Mouse (Mus musculus): ENCODE data around the gene Etnppl. TPM values are rescaled to one million over a fixed set of nuclear protein-coding genes. Genes with fewer than 3 reads are reported as not detected.

Gene Etnppl
- total RNA-seq (2015) (not detected in 2 replicates), total RNA-seq (2017) (not detected in 2 replicates)

DNA sequence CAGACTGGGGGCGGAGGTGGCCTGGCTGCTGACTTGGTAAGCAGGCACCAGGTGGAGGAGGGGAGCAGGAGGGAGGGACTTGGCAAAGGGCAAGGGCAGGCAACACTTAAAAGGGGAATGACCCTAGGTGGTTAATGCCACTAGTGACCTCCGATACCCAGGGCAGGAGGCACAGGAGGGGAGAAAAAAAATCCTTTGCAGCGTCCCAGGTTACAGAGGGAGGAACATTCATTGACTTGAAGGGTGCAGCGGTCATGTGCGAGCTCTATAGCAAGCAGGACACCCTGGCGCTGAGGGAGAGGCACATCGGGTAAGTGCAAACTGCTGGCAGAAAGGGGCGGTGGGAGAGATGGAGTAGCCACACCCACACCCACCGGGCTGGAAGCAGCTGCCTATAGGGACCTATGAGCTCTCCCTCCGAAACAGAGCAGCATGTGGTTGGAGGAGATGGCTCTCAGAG is at the start of gene Etnppl:
Gene Etnppl (plus strand): TSS at position 10 of the 460 bp plus-strand sequence.
- no peak for ATAC-seq (ENCODE audit: poor library complexity, severe bottlenecking)

- no peak for ATAC-seq (ENCODE audit: poor library complexity, severe bottlenecking)
Measured at GRCm38 (mm10) chr3:130568331-130569095, 48.7 kb upstream of the Etnppl start.

GRCm38 (mm10) chr3:130573243-130573642 is 44.0 kb upstream of the Etnppl start:
- no peak for ATAC-seq (ENCODE audit: poor library complexity, severe bottlenecking)

DNA sequence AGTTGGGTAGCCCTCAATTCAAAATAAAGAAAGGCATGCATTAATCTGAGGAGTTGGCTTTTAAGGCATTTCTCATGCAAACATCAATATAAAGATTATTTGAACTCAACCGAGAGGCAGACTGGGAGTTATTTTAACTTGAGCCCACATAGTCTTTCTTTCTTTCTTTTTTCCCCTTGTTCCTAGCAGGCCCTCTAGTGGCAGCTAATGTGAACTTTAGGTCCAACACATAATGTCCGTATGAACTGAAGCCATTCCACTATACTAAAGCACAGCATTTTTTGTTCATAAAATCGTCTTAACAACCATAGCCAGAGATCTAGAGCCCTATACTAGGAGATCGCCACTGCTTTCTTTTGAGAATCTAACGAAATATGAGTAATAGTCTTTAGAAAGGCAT is 42.6 kb upstream of the Etnppl start:
- peak; percentile 45; the same call in 1 of the 2 replicates for ATAC-seq (ENCODE audit: poor library complexity, severe bottlenecking)

DNA sequence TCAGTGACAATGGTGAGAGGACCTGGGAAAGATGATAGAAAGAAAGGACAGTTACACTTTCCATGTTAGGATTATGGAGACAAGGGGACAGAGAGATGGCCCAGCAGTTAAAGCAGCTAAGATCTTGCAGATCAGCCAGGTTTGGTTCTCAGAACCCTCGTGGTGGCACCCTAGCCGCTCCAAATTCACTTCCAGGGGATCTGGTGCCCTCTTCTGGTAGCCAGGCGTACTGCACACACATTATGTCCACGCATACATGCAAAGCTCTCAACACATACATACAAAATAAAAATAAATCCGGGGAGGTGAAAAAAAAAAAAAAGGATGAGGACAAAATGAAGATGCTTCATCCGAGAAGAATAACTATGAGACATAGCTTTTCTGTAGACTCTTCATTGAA is 40.6 kb upstream of the Etnppl start:
- ATAC-seq (ENCODE audit: poor library complexity, severe bottlenecking) = peak; percentile 74

DNA sequence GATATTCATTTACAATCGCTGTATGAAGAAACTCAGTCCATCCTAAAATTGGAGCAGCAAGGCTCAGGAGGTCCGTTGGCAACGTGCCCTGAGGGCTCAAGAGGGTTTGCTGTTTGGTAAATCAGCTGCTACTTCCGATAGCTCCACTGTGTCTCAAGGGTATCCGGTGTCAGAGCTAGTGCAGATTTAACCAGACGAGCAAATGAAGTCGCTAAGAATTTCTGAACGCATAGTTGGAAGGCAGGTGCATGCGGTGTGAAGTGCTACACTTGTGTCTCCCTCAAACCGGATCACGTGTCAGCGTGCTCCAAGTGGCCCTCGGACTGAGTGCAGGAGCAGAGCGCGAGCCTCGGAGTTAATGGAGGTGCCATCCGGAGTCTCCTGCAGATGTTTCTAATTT is 37.7 kb upstream of the Etnppl start:
- no peak for ATAC-seq (ENCODE audit: poor library complexity, severe bottlenecking)

DNA sequence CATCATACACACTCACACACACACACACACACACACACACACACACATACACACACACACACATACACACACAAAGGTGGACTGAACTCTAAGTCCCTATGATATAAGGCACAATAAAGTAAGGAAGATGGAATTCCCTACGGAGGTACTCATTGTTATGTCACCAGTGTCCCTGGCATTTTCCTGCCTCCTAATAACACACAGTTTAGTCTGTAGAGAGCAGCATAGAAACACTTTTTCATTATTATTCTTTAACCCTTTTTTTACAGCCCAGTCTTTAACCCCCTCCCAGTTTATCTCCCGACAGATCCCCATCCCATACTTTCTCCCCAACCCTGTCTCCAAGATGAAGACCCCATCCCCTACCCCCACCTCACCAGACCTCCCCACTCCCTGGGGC is 35.7 kb upstream of the Etnppl start:
- ATAC-seq (ENCODE audit: poor library complexity, severe bottlenecking) = no peak

DNA sequence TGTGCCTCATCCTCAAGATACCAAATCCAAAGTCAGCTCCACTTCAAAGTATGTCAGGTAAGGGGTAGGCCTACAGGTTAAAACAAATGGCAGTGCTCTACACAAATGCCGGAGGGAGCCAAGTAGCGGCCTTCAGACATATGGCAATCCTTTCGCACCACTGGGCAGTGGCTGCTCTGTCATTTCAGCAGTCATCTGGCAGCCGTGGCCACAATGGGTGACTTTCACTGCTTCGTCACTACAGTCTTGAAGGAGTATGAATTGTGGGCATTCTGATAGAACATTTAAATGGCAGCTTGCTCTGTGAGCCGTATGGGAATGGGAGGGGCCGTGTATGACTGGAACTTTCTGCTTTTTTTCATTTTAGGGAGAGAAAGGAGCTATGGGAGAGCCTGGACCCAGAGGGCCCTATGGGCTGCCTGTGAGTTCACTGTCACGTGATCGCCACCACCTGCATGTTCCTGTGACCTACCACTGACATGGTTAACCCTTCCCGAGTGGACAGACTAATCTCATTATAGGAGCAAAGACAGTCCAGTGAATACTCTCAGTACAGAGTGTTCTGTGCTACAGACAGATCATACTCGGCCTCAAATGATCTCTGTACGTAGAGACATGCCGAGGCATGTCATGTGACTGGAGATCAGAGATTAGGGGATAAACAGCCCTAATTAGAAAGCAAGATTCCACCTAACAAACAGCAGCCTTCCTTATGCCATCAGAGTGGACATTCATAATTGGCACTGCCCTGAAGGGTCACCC is 34.2 kb upstream of the Etnppl start:
- ATAC-seq (ENCODE audit: poor library complexity, severe bottlenecking) = no peak

DNA sequence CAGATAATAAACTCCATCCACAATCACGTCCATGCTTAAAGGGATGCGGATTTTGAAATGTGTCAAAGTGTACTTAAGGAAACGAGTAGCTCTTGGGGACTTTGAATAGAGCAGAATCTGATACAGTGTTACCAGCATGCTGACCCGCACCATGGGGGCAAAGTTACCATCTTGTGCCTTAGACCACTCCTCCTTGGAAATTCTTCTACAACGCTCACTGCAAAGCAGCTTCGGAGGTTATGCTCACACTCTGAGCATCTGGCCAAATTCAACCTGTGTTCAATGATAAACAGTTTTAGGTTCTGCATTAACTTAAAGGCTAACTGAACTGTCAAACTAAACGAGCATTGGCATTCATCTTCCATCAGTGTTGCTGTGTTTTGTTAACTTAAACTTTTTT is 33.2 kb upstream of the Etnppl start:
- ATAC-seq (ENCODE audit: poor library complexity, severe bottlenecking) = no peak

GRCm38 (mm10) chr3:130595050-130595449 is 22.2 kb upstream of the Etnppl start:
- peak; percentile 58 for ATAC-seq (ENCODE audit: poor library complexity, severe bottlenecking)

DNA sequence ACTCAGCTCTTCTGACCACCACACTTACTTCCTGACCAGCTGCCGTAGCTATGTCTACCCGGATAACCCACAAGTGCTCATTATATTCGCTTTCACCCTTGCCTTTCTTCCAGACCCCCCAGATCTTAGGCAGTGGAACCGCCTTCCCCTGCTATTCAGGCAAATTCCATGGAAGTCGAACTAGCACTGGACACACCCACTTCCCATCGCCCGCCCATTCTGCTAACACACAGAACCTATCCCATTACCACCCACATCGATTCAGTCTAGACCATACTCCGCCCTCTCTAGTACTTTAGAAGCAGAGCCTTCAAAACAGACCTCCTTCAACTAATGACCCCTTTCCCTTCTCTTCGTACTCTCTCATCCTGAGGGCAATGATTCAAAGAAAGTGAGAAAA is 15.8 kb upstream of the Etnppl start:
- ATAC-seq (ENCODE audit: poor library complexity, severe bottlenecking) = no peak

- ATAC-seq (ENCODE audit: poor library complexity, severe bottlenecking) = no peak
Measured at GRCm38 (mm10) chr3:130607924-130608323, 9.3 kb upstream of the Etnppl start.

DNA sequence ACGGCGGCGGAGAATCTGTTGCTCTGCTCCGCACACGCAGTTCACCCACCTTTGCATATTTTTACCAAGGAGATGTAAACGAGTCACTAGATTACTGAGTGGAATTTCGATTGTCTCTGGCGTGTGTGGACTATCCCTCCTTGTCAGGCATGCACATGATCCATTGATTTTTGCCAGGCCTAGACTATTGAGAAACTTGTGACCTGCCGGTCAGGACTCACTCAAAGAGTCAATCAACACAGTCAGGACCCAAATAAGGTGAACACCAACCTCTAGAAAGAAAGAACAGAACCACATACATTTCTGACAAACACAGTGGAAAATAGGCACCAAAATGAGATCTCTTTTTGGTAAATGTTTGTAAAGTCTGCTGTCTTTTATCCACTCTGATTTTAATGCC is 2.8 kb upstream of the Etnppl start:
- no peak for ATAC-seq (ENCODE audit: poor library complexity, severe bottlenecking)

DNA sequence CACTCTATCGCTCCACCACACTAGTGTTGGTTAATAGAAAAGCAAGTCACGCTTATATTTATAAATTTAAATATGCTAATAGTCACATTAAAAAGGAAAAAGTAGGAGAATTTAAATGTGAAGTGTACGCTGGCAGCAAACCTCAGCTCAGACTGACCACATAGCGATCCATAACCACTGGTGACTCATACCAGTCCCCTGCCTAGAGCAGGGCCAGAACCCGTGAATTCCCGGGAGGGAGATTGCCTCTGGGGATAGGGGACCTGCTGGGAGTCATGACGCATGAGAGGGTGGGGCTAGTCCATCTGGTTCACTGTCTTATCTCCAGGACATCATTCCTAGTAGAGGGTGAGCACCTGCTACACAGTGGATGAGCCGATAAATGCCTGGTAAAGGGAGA is 1.6 kb upstream of the Etnppl start:
- no peak for ATAC-seq (ENCODE audit: poor library complexity, severe bottlenecking)

DNA sequence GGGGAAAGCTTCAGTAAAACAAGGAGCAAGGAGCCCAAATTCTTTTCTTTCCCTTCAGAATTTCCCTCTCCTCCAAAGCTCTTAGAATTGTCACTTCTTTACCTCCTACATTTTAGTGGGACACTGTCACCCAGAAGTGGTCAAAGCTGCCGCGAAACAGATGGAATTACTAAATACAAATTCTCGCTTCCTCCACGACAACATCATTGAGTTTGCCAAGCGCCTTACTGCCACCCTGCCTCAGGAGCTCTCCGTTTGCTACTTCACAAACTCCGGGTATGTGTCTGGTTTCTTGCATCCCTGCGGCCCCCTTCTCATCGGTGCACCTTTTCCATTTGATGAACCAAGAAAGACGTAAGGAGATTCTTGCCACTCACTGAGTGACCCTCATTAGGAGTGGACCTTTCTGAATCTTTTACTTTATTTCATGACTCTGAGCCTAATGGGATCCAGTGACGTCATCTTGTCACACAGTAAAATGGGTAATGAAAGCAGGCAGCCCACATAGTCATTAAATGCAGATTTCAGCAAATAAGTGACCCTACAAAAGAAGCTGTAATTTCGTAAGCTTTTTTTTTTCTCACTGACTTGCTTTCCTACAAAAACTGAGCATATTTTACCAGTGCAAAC is 3.4 kb downstream of the Etnppl start:
- no peak for ATAC-seq (ENCODE audit: poor library complexity, severe bottlenecking)

- ATAC-seq (ENCODE audit: poor library complexity, severe bottlenecking) = no peak
Measured at GRCm38 (mm10) chr3:130628358-130628757, 11.1 kb downstream of the Etnppl start.

GRCm38 (mm10) chr3:130633859-130634258 is 16.6 kb downstream of the Etnppl start:
- no peak for ATAC-seq (ENCODE audit: poor library complexity, severe bottlenecking)

DNA sequence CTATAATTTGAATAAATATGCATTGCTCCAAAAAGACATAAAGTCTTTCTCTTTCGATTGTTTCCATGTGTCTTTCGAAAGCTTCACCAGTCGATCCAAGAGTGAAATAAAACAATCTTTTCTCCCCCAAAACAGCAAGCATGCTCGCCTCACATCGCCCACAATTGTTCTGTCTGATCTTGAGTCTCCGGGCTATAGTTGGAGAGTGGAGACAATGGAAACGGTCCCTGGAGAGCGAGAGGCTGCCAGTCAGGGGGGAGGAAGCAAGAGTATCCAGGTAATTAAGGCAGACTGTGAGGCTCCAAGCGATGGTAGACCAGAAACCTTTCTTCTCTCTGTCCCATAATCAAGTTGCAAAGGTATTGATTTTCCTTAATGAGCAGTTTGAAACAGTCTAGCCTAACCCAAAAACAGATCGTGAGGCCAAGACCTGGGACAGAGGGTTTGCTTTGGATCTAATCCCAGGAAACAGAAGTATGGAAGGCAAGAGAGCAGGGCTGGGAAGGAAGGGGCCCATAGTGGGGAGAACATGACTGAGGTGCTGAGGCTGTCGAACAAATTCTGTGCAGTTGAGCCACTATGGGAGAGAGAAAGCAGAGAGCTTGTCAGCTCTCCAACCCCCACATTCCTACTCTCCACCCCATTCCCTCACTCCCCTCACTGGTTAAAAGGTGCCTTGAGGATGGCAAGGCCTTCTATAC is 29.0 kb downstream of the Etnppl start:
- ATAC-seq (ENCODE audit: poor library complexity, severe bottlenecking) = no peak

DNA sequence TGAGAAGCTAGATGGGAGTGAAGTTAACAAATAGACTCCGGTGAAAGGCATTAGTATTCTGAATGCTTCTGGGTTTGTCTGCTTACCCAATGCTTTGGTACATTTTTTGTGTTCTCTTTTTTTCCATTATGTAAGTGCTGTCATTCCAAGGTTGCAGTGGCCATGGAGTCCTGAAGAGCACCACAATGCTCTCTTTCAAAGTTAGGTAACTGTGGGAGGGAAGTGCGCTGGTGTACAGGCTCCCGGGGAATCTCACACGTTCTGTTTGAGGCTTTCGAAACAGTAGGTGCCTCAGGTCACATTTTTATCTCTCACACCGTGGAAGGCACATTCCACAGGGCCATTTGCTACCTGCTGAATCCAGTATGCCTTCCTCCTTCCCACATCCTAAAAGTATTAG is 32.3 kb downstream of the Etnppl start:
- ATAC-seq (ENCODE audit: poor library complexity, severe bottlenecking) = no peak

DNA sequence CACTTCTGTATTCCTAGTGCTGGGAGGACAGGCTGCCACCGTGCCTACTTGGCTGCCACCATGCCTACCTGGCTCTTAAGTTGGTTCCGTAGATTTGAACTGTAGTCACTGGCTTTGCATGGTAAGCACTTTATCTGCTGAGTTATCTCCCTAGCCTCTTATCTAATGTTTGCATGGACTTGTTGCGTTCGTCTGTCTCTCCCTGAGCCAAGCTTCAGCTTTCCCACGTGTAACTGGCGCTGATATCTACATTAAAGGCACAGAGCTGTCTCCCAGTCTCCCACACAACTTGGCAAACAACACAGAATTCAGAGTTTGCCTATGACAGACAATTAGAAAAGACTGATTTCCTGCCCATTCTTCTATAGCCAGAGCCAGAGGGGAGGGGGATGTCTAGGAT is 43.4 kb downstream of the Etnppl start:
- no peak for ATAC-seq (ENCODE audit: poor library complexity, severe bottlenecking)

DNA sequence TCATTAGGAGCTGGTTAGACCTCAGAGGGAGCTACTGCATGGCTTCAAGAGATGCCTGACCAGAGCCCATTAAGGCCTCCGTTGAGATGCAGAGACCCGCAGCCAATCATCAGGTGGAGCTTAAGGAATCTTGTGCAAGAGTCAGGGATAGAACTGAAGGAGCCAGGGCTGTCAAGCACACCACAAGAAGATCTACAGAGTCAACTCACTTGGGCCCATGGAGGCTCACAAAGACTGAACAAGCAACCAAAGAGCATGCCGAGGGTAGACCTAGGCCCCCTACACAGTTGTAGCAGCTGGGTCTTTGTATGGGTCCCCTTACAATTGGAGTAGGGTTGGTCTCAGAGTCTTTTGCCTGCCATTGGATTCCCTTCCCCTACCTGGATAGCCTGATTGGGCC is 45.2 kb downstream of the Etnppl start:
- no peak for ATAC-seq (ENCODE audit: poor library complexity, severe bottlenecking)
